Mouse (Mus musculus) heart, embryonic 16.5 days (tissue): ENCODE measurements around the gene Alkbh4. TPM values are rescaled to one million over a fixed set of nuclear protein-coding genes. Genes with fewer than 3 reads are reported as not detected.
"Not testable (repeated sequence)": the region's sequence is repeated elsewhere in the genome, so short reads cannot be mapped to it uniquely, and the experiment has no call there.

ENCODE experiments used
- ATAC-seq: fragments of 200-750 bp; cut with Nextera tagmentation; replicated peaks from 2 replicates; pipeline ENCODE4 v1.8.0; 2017; ENCODE audit warnings: moderate number of reproducible peaks; ENCODE audit not compliant: insufficient read depth, low FRiP score; ENCODE audit errors: extremely low read depth
- H3K27ac ChIP-seq: fragments of 300-500 bp; sonication (generic); 2 replicates; pipeline ENCODE4 v1.5.1; 2014; ENCODE audit warnings: mild to moderate bottlenecking, low read length, control low read depth, moderate library complexity
- H3K27me3 ChIP-seq: fragments of 300-500 bp; sonication (generic); 2 replicates; pipeline ENCODE4 v1.6.1; 2014; ENCODE audit warnings: low read length, mixed read lengths; ENCODE audit not compliant: control insufficient read depth, insufficient read depth
- H3K36me3 ChIP-seq: fragments of 300-500 bp; sonication (generic); 2 replicates; pipeline ENCODE4 v1.6.1; 2014; ENCODE audit not compliant: control insufficient read depth, insufficient read depth
- H3K4me1 ChIP-seq: fragments of 300-500 bp; sonication (generic); 2 replicates; pipeline ENCODE4 v1.6.1; 2014; ENCODE audit warnings: low read length, mixed read lengths; ENCODE audit not compliant: control insufficient read depth, insufficient read depth
- H3K4me2 ChIP-seq: fragments of 300-500 bp; sonication (generic); 2 replicates; pipeline ENCODE4 v1.6.1; 2014; ENCODE audit warnings: low read depth, mild to moderate bottlenecking, control low read depth, low read length
- H3K4me3 ChIP-seq: fragments of 300-500 bp; sonication (generic); 2 replicates; pipeline ENCODE4 v1.5.1; 2014; ENCODE audit warnings: mild to moderate bottlenecking, control low read depth, low read length
- H3K9ac ChIP-seq: fragments of 300-500 bp; sonication (generic); 2 replicates; pipeline ENCODE4 v1.6.1; 2014; ENCODE audit warnings: low read length, control low read depth
- H3K9me3 ChIP-seq: fragments of 300-500 bp; sonication (generic); replicated peaks from 2 replicates; pipeline ENCODE4 v1.6.1; 2016; ENCODE audit warnings: low read length; ENCODE audit not compliant: control insufficient read depth
- WGBS: fragments of 180-500 bp; shearing (Covaris S2); extraction: QIAGEN DNeasy Blood & Tissue Kit; methylation state at CpG from one replicate; pipeline ENCODE4 v1.1.7; 2014; 5-methylcytosine and 5-hydroxymethylcytosine counted together
- polyA plus RNA-seq: library from polyadenylated mRNA; unstranded; fragments of >200 nt; fragmentation: Nextera tagmentation; extraction: Ambion mirVana; gene quantifications from 2 replicates; pipeline ENCODE4 v1.2.1, GENCODE M21; 2015

Gene Alkbh4
- polyA plus RNA-seq, 1 experiment from 2014 or later, result 12.5 TPM

DNA sequence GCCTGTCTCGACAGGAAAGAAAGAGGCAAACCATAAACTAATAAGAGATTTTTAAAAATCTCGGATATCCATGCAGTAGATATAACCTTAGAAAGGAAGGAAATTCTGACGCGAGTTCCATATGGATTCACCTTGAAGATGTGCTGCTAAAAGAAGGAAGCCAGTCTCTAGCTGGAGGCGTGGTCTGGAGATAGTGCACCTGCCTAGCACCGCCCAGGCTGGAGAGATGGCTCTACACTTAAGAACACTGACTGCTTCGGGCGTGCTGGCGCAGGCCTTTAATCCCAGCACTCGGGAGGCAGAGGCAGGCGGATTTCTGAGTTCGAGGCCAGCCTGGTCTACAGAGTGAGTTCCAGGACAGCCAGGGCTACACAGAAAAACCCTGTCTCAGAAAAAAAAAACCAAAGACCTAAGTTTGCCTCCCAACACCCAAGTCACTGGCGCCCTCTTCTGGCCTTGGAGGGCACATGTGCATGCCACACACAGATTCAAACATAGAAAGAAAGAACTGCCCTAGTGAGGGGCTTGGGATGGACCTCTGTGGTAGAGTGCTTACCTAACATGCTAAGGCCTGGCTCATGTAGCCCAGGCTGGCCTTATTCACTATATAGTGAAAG is 1.8 kb downstream of the Alkbh4 start:
- H3K4me2 ChIP-seq, result no peak overlapping the region
- H3K4me1 ChIP-seq, result peaks cover 10% of the 10 kb centered on the region
- no peak for ATAC-seq
- peaks cover 25% of the 10 kb centered on the region for H3K36me3 ChIP-seq
- 72% methylated on average over 13 of the region's 13 CpGs for WGBS
- no peak overlapping the region for H3K4me3 ChIP-seq
- no peak overlapping the region for H3K27ac ChIP-seq
- H3K9me3 ChIP-seq, result no peaks in the 10 kb centered on the region; the same call in 1 of the 2 replicates
- no peak overlapping the region for H3K9ac ChIP-seq
- no peaks in the 10 kb centered on the region for H3K27me3 ChIP-seq

DNA sequence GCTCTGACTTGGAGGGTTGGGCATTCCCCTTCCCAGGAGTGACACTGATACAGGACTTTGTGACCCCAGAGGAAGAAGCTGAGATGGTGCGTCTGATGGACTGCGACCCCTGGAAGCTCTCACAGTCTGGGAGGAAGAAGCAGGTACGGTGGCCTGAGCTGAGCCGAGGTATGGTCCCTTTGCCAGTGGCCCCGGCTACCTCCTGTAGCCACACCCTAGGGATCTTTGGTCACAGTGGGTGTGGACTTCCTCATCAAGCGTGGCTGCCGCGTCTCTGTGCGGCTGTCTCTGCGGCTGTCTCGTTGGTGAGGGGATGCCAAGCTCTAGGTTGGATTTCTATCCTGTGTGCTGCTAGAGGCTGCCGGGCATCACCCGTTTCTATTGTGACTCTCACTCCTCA is 3.4 kb downstream of the Alkbh4 start:
- Histone ChIP-seq H3K4me2 (no peak overlapping the region), H3K27ac (no peak overlapping the region), H3K9ac (no peak overlapping the region), H3K36me3 (peaks cover 20% of the 10 kb centered on the region), H3K4me1 (peaks cover 10% of the 10 kb centered on the region), H3K27me3 (no peaks in the 10 kb centered on the region), H3K9me3 (no peaks in the 10 kb centered on the region; the same call in 1 of the 2 replicates), H3K4me3 (no peak overlapping the region)
- ATAC-seq, result no peak
- WGBS, result 90% methylated on average over 13 of the region's 13 CpGs

DNA sequence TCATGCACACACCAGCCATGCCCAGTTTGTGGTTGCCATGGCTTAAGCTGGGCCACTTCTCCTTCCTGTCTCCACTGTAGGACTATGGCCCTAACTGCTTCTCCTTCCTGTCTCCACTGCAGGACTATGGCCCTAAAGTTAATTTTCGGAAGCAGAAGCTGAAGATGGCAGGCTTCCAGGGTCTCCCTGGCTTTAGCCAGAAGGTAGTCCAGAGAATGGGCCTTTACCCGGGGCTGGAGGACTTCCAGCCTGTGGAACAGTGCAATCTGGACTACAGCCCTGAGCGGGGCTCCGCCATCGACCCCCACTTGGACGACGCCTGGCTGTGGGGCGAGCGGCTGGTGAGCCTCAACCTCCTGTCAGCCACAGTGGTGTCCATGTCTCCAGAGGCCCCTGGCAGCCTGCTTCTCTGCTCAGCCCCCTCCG is 4.1 kb downstream of the Alkbh4 start:
- no peak overlapping the region for H3K4me2 ChIP-seq
- no peak overlapping the region for H3K9ac ChIP-seq
- H3K27me3 ChIP-seq, result no peaks in the 10 kb centered on the region
- ATAC-seq, result no peak
- no peak overlapping the region for H3K4me3 ChIP-seq
- peaks cover 20% of the 10 kb centered on the region for H3K36me3 ChIP-seq
- no peaks in the 10 kb centered on the region; the same call in 1 of the 2 replicates for H3K9me3 ChIP-seq
- 91% methylated on average over 10 of the region's 10 CpGs for WGBS
- H3K4me1 ChIP-seq, result peaks cover 10% of the 10 kb centered on the region
- H3K27ac ChIP-seq, result no peak overlapping the region

DNA sequence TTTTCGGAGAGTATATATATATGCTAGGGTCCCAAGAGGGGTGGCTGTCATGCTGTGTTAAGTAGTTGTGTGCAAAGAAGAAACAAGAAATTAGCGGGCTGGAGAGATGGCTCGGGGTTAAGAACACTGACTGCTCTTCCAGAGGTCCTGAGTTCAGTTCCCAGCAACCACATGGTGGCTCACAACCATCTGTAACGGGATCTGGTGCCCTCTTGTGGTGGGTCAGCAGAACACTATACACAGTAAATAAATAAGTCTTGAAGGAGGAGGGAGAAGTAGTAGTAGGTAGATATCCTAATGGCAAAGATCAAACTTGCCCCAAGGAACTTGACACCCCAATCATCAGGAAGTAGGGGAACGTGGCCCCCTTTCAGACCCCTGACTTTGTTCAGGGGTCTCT is 6.8 kb downstream of the Alkbh4 start:
- H3K27ac ChIP-seq, result no peak overlapping the region
- peaks cover 20% of the 10 kb centered on the region for H3K36me3 ChIP-seq
- no peak overlapping the region for H3K4me3 ChIP-seq
- no peaks in the 10 kb centered on the region; the same call in 1 of the 2 replicates for H3K9me3 ChIP-seq
- no peaks in the 10 kb centered on the region for H3K4me1 ChIP-seq
- ATAC-seq, result no peak
- H3K4me2 ChIP-seq, result no peak overlapping the region
- H3K27me3 ChIP-seq, result no peaks in the 10 kb centered on the region
- no peak overlapping the region for H3K9ac ChIP-seq
- WGBS, result 85% methylated on average over 5 of the region's 5 CpGs

DNA sequence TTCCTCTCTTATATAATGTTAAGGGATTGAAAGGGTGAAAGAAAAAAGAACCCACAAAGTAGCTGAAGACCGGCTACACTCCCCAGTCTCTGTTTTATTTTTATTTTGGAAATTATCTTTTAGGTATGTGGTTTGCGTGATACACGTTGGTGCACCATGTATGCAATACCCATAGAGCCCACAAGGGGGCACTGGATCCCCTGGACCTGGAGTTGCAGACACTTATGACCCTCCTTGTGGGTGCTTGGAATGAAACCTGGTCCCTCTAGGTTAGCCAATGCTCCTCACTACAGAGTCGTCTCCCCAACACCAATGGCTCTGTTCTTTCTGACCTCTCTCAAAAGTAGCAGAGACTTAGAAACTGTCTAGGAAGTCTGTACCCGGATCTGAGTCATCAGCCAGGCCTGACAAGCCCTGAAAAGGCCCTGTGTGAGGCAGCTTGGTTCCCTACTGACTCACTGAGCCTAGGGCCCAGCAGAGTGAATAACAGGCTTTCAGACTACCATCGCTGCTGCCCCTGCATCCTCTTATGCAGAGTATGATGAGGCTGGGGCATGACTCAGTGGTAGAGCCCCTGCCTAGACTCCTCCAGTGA is 7.3 kb downstream of the Alkbh4 start:
- peaks cover 20% of the 10 kb centered on the region for H3K36me3 ChIP-seq
- no peak for ATAC-seq
- H3K4me2 ChIP-seq, result no peak overlapping the region
- no peak overlapping the region for H3K4me3 ChIP-seq
- no peak overlapping the region for H3K27ac ChIP-seq
- H3K27me3 ChIP-seq, result no peaks in the 10 kb centered on the region
- H3K9ac ChIP-seq, result no peak overlapping the region
- H3K4me1 ChIP-seq, result no peaks in the 10 kb centered on the region
- 87% methylated on average over 6 of the region's 6 CpGs for WGBS
- no peaks in the 10 kb centered on the region; the same call in 1 of the 2 replicates for H3K9me3 ChIP-seq

DNA sequence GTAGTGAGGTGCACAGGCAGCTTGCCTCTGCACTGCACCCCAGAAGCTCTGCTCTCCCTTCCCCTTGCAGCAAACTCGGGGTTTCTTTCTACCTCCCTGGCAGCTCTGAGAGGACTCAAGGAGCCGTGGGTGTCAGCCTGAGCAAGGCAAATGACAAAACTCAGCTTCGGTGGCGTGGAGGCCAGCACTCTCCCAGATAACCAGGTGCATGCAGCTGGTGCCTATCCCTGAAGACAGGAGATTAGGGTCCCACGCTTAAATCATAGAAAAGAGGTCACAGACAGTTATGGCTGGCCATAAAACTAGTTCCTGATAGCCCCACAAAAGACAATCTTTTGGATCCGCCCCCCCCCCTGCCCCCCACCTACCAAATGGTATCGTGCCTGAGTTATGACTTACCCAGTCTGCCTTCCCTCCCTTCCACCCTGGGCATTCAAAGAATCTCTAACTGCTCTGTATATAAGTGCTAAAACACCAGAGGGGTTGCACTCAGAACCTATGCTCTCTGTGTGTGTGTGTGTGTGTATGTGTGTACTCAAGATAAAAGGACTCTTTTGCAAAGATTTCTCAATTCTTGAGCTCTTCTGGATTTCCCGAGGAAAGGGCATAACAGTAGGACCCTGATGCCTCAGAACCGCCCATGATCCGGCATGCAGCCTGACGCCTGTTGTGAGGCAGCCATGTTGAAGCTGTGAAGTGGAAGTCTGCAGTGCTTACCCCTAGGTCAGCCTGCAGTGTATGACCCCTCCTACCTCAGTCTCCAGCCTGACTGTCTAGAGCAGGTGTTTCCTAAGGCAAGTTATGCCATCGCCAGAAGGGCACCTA is 8.9 kb downstream of the Alkbh4 start:
- H3K27ac ChIP-seq, result no peak overlapping the region
- no peak for ATAC-seq
- peaks cover 16% of the 10 kb centered on the region for H3K36me3 ChIP-seq
- H3K4me1 ChIP-seq, result no peaks in the 10 kb centered on the region
- H3K4me3 ChIP-seq, result no peak overlapping the region
- 60% methylated on average over 12 of the region's 12 CpGs for WGBS
- no peaks in the 10 kb centered on the region for H3K27me3 ChIP-seq
- H3K4me2 ChIP-seq, result no peak overlapping the region
- H3K9me3 ChIP-seq, result no peaks in the 10 kb centered on the region; the same call in 1 of the 2 replicates
- no peak overlapping the region; the same call in 1 of the 2 replicates for H3K9ac ChIP-seq

DNA sequence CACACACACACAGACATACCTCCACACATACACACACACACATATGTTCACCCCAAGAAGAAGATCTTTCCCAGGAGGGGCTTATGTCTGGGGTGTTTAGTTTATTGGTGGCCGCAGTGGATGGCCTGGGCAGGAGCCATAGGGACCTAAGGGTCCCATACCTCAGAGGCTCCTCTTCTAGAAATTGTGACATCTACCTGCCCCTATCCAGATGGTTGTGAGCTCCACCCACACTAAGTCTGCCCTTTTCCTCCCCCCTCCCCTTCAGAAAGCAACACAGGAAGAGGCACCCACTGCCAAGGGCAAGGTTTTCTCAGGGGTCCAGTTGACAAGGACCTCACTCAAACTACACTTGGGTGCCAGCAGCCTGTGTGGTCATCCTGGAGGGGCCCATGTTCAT is 11.0 kb downstream of the Alkbh4 start:
- H3K36me3 ChIP-seq, result peaks cover 3% of the 10 kb centered on the region; the same call in 1 of the 2 replicates
- 95% methylated on average over 1 of the region's 1 CpGs for WGBS
- H3K4me1 ChIP-seq, result no peaks in the 10 kb centered on the region
- no peak overlapping the region for H3K27ac ChIP-seq
- no peak for ATAC-seq
- no peaks in the 10 kb centered on the region for H3K27me3 ChIP-seq
- no peak overlapping the region for H3K9ac ChIP-seq
- no peaks in the 10 kb centered on the region; the same call in 1 of the 2 replicates for H3K9me3 ChIP-seq
- no peak overlapping the region for H3K4me3 ChIP-seq
- H3K4me2 ChIP-seq, result no peak overlapping the region

DNA sequence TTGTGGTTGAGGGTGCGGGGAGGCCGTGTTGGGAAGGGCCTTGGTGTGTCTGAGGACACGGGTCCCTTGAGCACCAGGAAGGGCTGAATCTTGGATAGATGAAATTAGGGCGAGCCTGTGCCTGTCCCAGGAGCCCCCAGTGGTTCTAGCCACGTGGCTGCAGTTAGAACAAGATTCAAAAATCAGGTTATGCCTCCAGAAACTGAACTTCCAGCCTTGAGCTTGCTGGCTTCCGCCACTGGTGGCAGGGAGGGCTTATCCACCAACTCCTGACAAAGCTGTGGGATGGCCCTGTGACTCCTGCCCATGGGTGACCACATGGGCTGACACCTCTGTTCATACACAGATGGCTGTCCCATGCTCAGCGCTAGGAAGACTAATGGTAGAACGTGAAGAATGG is 11.8 kb downstream of the Alkbh4 start:
- 66% methylated on average over 8 of the region's 8 CpGs for WGBS
- ATAC-seq, result no peak
- H3K36me3 ChIP-seq, result no peaks in the 10 kb centered on the region

DNA sequence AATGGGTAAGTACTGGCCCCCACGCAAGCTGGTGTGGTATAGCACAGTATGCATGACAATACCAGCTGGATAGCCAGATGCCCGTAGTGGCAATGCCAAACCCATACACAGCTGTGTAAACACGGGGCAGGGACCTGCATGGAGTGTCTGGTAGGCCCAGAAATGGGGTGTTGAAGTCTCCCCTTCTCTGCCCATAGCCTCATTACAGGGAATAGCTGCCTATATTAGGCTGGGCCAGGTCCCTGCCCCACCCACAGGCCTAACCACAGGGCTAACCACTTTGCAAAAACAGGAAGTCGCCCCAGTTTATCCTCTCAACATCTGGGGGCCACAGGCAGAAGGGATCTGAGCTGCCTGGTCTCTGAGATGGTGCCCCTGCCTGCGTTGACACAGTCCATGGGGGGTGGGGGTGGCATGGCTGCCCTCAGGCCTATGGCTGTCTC is 13.2 kb downstream of the Alkbh4 start:
- not testable (repeated sequence) for H3K27ac ChIP-seq, H3K4me3 ChIP-seq, H3K4me2 ChIP-seq, H3K9ac ChIP-seq, H3K27me3 ChIP-seq, H3K4me1 ChIP-seq, H3K9me3 ChIP-seq, H3K36me3 ChIP-seq
- ATAC-seq, result peak; percentile 41
- 74% methylated on average over 5 of the region's 5 CpGs for WGBS

More for the DNA sequence above, 11.8 kb downstream of the Alkbh4 start:
- Histone ChIP-seq H3K9ac (no peak overlapping the region), H3K4me1 (no peaks in the 10 kb centered on the region), H3K4me3 (no peak overlapping the region), H3K9me3 (no peaks in the 10 kb centered on the region), H3K27ac (no peak overlapping the region), H3K4me2 (no peak overlapping the region), H3K27me3 (no peaks in the 10 kb centered on the region)
